In the genomic region with DNA sequence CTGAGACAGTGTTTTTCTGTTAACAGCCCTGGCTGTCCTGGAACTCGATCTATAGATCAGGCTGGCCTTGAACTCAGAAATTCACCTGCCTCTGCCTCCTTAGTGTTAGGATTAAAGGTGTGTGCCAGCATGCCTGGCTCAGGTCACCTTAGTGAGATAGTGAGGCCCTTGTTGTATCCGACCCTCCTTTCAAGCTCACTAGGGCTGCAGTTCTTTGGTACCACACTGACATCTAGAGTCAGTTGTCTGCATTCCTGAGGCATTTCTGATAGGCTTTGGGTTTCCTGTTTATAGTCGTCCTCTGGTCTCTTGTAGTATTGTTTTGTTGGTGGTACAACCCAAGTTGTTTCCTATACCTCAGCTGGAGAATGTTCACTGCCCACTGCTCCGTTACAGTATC, we compare ENCODE assay signal across 9 mouse cellular contexts. TPM values are rescaled to one million over a fixed set of nuclear protein-coding genes. Genes with fewer than 3 reads are reported as not detected.
DNase-seq lines count a peak whose midpoint lies in the region; ATAC-seq and TF ChIP-seq lines count a peak whose summit lies in the region.
"Had no signal": no experiment of that assay in that cellular context is flagged by ENCODE, and none has a peak within 500 bp of the region (broad histone marks: within the 10 kb centered on the region; RNA-seq: fewer than 3 reads in every experiment).

No protein-coding gene starts in this region.

- H3K27ac ChIP-seq in embryonic facial prominence, embryonic 11.5 days (replicated peaks; ENCODE audit: low read depth, low read length) = no peak overlapping the region
- no peak overlapping the region for H3K27ac ChIP-seq in embryonic facial prominence, embryonic 10.5 days (replicated peaks)
- H3K27ac ChIP-seq in lung, embryonic 14.5 days (ENCODE audit: low read depth) = no peak overlapping the region
- H3K27ac ChIP-seq in intestine, embryonic 15.5 days = no peak overlapping the region

- TF ChIP-seq POLR2A in lung, adult 2 months (IDR thresholded peaks at IDR 0.05; ENCODE audit: borderline replicate concordance, extremely low read depth, low read depth, low read length) = no peak

- TF ChIP-seq CTCF in lung, embryonic 14.5 days (IDR thresholded peaks at IDR 0.05; ENCODE audit: low read depth) = peak; percentile 42
- no peak for TF ChIP-seq CTCF in lung, adult 2 months (IDR thresholded peaks at IDR 0.05; ENCODE audit: insufficient read depth, low read length)

- no peak overlapping the region for H3K4me3 ChIP-seq in embryonic facial prominence, embryonic 11.5 days (ENCODE audit: low read depth, low read length)
- H3K4me3 ChIP-seq in embryonic facial prominence, embryonic 10.5 days = no peak overlapping the region
- H3K4me3 ChIP-seq in lung, embryonic 14.5 days (ENCODE audit: low read depth, low read length) = no peak overlapping the region
- no peak overlapping the region for H3K4me3 ChIP-seq in lung, adult 2 months (replicated peaks; ENCODE audit: extremely low read depth, low read depth, low read length)
- no peak overlapping the region for H3K4me3 ChIP-seq in intestine, embryonic 15.5 days (replicated peaks)
- H3K4me3 ChIP-seq: erythroblast, embryonic 14.5 days had no signal

- intact Hi-C loops in gastrocnemius, postnatal 14 days (cut with DNase I; ENCODE audit: low total_unique reads) = loop anchor here (5.0 kb wide), 1 partner anchor 127 kb away; no protein-coding TSS in a partner anchor

- no peaks in the 10 kb centered on the region for H3K27me3 ChIP-seq in embryonic facial prominence, embryonic 11.5 days (ENCODE audit: control insufficient read depth, insufficient read depth, low read length)
- no peaks in the 10 kb centered on the region for H3K27me3 ChIP-seq in embryonic facial prominence, embryonic 10.5 days (replicated peaks; ENCODE audit: low read depth, poor library complexity, severe bottlenecking)
- H3K27me3 ChIP-seq in lung, embryonic 14.5 days (ENCODE audit: insufficient read depth, low read length) = no peaks in the 10 kb centered on the region
- H3K27me3 ChIP-seq in intestine, embryonic 15.5 days (replicated peaks) = no peaks in the 10 kb centered on the region

- H3K9me3 ChIP-seq in embryonic facial prominence, embryonic 11.5 days (replicated peaks; ENCODE audit: control insufficient read depth, low read length) = no peaks in the 10 kb centered on the region
- no peaks in the 10 kb centered on the region for H3K9me3 ChIP-seq in embryonic facial prominence, embryonic 10.5 days
- H3K9me3 ChIP-seq in lung, embryonic 14.5 days (ENCODE audit: low read depth, low read length) = no peaks in the 10 kb centered on the region
- no peaks in the 10 kb centered on the region for H3K9me3 ChIP-seq in intestine, embryonic 15.5 days

- H3K9ac ChIP-seq in embryonic facial prominence, embryonic 11.5 days (replicated peaks; ENCODE audit: low read length) = no peak overlapping the region
- H3K9ac ChIP-seq in lung, embryonic 14.5 days = no peak overlapping the region
- no peak overlapping the region for H3K9ac ChIP-seq in intestine, embryonic 15.5 days

- H3K4me2 ChIP-seq in embryonic facial prominence, embryonic 11.5 days (ENCODE audit: low read depth, low read length) = no peak overlapping the region
- H3K4me2 ChIP-seq in lung, embryonic 14.5 days = no peak overlapping the region
- H3K4me2 ChIP-seq in intestine, embryonic 15.5 days (replicated peaks) = no peak overlapping the region

- ATAC-seq in embryonic facial prominence, embryonic 11.5 days (replicated peaks; ENCODE audit: insufficient number of reproducible peaks, low FRiP score, low TSS enrichment, low read depth) = no peak
- peak; percentile 68; the same call in 1 of the 2 replicates for ATAC-seq in lung, embryonic 14.5 days (ENCODE audit: insufficient read depth)
- peak; percentile 59; the same call in 1 of the 2 replicates for ATAC-seq in intestine, embryonic 15.5 days

- H3K4me1 ChIP-seq in embryonic facial prominence, embryonic 11.5 days (ENCODE audit: control insufficient read depth, insufficient read depth, low read length) = no peaks in the 10 kb centered on the region
- no peaks in the 10 kb centered on the region for H3K4me1 ChIP-seq in embryonic facial prominence, embryonic 10.5 days
- H3K4me1 ChIP-seq in lung, embryonic 14.5 days (ENCODE audit: insufficient read depth) = no peaks in the 10 kb centered on the region
- peaks cover 2% of the 10 kb centered on the region; the same call in 1 of the 2 replicates for H3K4me1 ChIP-seq in lung, adult 2 months (ENCODE audit: control insufficient read depth, insufficient read depth, low read length)
- H3K4me1 ChIP-seq in intestine, embryonic 15.5 days (replicated peaks) = 0 out of 2 replicates have a peak, but pooled peaks cover 3% of the 10 kb centered on the region

- WGBS in embryonic facial prominence, embryonic 11.5 days = 68% methylated on average over 4 of the region's 4 CpGs
- 73% methylated on average over 4 of the region's 4 CpGs for WGBS in embryonic facial prominence, embryonic 10.5 days
- 57% methylated on average over 4 of the region's 4 CpGs for WGBS in lung, embryonic 14.5 days
- WGBS in lung, adult 2 months = 36% methylated on average over 4 of the region's 4 CpGs
- 53% methylated on average over 4 of the region's 4 CpGs for WGBS in intestine, embryonic 15.5 days

- H3K36me3 ChIP-seq in embryonic facial prominence, embryonic 11.5 days (replicated peaks; ENCODE audit: control insufficient read depth, insufficient read depth, low read depth, low read length) = no peaks in the 10 kb centered on the region; the same call in 1 of the 2 replicates
- peaks cover 76% of the 10 kb centered on the region for H3K36me3 ChIP-seq in embryonic facial prominence, embryonic 10.5 days (replicated peaks)
- H3K36me3 ChIP-seq in lung, embryonic 14.5 days (ENCODE audit: insufficient read depth) = peaks cover 23% of the 10 kb centered on the region
- H3K36me3 ChIP-seq in intestine, embryonic 15.5 days = no peaks in the 10 kb centered on the region

- DNase-seq in embryonic facial prominence, embryonic 11.5 days (ENCODE audit: low spot score) = peak; percentile 12
- no peak for DNase-seq in embryonic facial prominence, embryonic 10.5 days (ENCODE audit: low spot score)
- peak; percentile 46 for DNase-seq in lung, embryonic 14.5 days
- DNase-seq in lung, adult 2 months = no peak
- peak; percentile 10 for DNase-seq in telencephalon, adult 2 months (ENCODE audit: low read depth, low spot score)
- no peak for DNase-seq in gastrocnemius, postnatal 14 days
- DNase-seq in embryo, embryonic 10 days (ENCODE audit: low spot score) = no peak

RNA-seq across cellular contexts. Expression of a gene that starts 10.1 kb away (rescaled TPM):
- 0.70 and 0.91 TPM in 2 replicates for polyA plus RNA-seq in embryonic facial prominence, embryonic 11.5 days (2014; fragmentation: Nextera tagmentation; extraction: Ambion mirVana)
- 0.67 and 1.2 TPM in 2 replicates for polyA plus RNA-seq in embryonic facial prominence, embryonic 10.5 days (2016; fragmentation: Nextera tagmentation; extraction: Ambion mirVana)
- polyA plus RNA-seq in lung, embryonic 14.5 days (2014; fragmentation: Nextera tagmentation; extraction: Ambion mirVana) = 1.8 and 2.6 TPM in 2 replicates
- polyA plus RNA-seq in lung, adult 2 months (2012; rRNA removed) = 1.5 and 2.7 TPM in 2 replicates
- polyA plus RNA-seq in intestine, embryonic 15.5 days (2015; fragmentation: Nextera tagmentation; extraction: Ambion mirVana) = 3.0 TPM in 2 replicates
- 1 to 10 TPM in 1 of 2 experiments, under 1 TPM in 1; 0.74 to 1.1 TPM for total RNA-seq in gastrocnemius, postnatal 14 days (2021)

RNA-seq across cellular contexts. Expression of a gene that starts 17.1 kb away (rescaled TPM):
- not detected in 2 replicates for polyA plus RNA-seq in embryonic facial prominence, embryonic 11.5 days (2014; fragmentation: Nextera tagmentation; extraction: Ambion mirVana)
- 0.05 and 0.13 TPM in 2 replicates for polyA plus RNA-seq in embryonic facial prominence, embryonic 10.5 days (2016; fragmentation: Nextera tagmentation; extraction: Ambion mirVana)
- 0.14 TPM in 2 replicates for polyA plus RNA-seq in lung, embryonic 14.5 days (2014; fragmentation: Nextera tagmentation; extraction: Ambion mirVana)
- polyA plus RNA-seq in lung, adult 2 months (2012; rRNA removed) = 0.03 and 0.05 TPM in 2 replicates
- 0.18 and 0.20 TPM in 2 replicates for polyA plus RNA-seq in intestine, embryonic 15.5 days (2015; fragmentation: Nextera tagmentation; extraction: Ambion mirVana)
- under 1 TPM; 0.40 to 0.62 TPM for total RNA-seq in gastrocnemius, postnatal 14 days (2021)
- polyA plus RNA-seq: erythroblast, embryonic 14.5 days had no signal

RNA-seq across cellular contexts. Expression of a gene that starts 30.1 kb away (rescaled TPM):
- 272 and 293 TPM in 2 replicates for polyA plus RNA-seq in embryonic facial prominence, embryonic 11.5 days (2014; fragmentation: Nextera tagmentation; extraction: Ambion mirVana)
- polyA plus RNA-seq in embryonic facial prominence, embryonic 10.5 days (2016; fragmentation: Nextera tagmentation; extraction: Ambion mirVana) = 182 and 187 TPM in 2 replicates
- 166 and 180 TPM in 2 replicates for polyA plus RNA-seq in lung, embryonic 14.5 days (2014; fragmentation: Nextera tagmentation; extraction: Ambion mirVana)
- polyA plus RNA-seq in lung, adult 2 months (2012; rRNA removed) = 17.9 and 24.6 TPM in 2 replicates
- 145 and 158 TPM in 2 replicates for polyA plus RNA-seq in intestine, embryonic 15.5 days (2015; fragmentation: Nextera tagmentation; extraction: Ambion mirVana)
- 10 to 100 TPM; 22.2 to 27.2 TPM for total RNA-seq in gastrocnemius, postnatal 14 days (2021)

Comparison
In these comparisons a context has a peak if more than half of its experiments do, and no peak if none do; other contexts are left out.
1. DNase-seq: peak in embryonic facial prominence, embryonic 11.5 days (single experiment), lung, embryonic 14.5 days (single experiment) and telencephalon, adult 2 months (single experiment); none in embryonic facial prominence, embryonic 10.5 days (single experiment), lung, adult 2 months (single experiment), gastrocnemius, postnatal 14 days (single experiment) and embryo, embryonic 10 days (single experiment).